Mouse (Mus musculus): Measurements from ENCODE around the gene Abcg3. TPM values are rescaled to one million over a fixed set of nuclear protein-coding genes. Genes with fewer than 3 reads are reported as not detected.
"Not testable (repeated sequence)": the region's sequence is repeated elsewhere in the genome, so short reads cannot be mapped to it uniquely, and the experiment has no call there.

The Abcg3 gene
- polyA plus RNA-seq (2012; rRNA removed) = 0.53 and 0.69 TPM in 2 replicates

DNA sequence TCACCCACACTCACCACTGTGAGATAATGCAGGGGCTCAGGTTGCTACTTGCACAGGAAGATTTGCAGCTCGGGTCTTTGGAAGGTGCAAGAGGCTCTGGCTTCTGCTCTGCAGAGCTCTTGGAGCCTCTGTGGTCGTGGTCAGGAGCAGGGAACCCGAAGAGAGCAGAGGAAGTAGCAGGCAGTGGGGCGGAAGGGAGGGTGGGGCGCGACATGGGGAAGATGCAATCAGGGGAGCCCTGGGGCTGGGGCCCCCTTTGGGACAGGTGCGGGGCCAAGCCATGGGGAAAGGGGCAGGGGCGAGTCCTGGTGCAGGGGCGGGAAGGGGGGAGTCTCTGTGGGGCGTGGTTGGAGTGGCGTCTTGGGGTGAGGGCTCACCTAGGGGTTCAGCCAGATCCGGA lies at the start of gene Abcg3:
TSS of gene Abcg3 (minus strand) at position 184 of the 400 bp plus-strand sequence.
- no peak for DNase-seq (ENCODE audit: low read depth)

GRCm38 (mm10) chr5:105012551-105012950 lies 30.0 kb upstream of the Abcg3 start:
- DNase-seq (ENCODE audit: low read depth) = no peak

DNA sequence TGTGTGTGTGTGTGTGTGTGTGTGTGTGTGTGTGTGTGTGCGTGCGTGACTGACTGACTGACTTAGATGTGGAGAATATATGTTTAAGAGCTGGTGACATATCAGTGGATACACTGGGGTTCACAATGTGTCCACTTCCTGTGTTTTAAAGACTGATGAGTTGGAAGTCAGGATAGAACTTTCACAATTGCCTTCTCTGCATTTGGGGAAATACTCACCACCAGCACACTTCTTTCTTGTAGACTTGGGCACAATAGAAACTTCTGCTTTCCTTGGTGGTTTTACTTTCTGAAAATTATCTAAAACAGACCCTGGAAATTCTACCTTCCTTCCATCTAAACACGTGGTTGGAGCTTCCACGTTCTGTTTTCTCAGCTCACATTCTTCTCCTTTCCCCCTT lies 29.1 kb upstream of the Abcg3 start:
- DNase-seq (ENCODE audit: low read depth) = no peak

- DNase-seq (ENCODE audit: low read depth) = no peak
Observed at GRCm38 (mm10) chr5:105010376-105010775, 27.9 kb upstream of the Abcg3 start.

DNA sequence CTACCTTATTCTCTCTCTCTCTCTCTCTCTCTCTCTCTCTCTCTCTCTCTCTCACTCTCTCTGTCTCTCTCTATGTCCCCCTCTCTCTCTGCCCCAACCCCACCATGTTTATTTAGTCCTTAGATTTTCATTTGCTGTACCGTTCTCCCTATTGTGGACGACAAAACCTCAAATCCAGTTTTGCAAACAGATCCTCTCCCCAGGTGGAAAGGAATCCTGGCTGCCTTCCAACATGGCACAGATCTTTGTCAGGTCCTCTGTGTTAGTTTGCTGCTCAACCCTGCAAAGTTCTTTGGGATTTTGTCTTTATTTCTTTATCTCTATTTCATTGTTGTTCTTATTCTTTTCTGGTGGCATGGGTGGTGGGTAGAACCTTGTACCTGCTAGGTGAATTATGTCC lies 6.9 kb upstream of the Abcg3 start:
- DNase-seq (ENCODE audit: low read depth) = no peak

DNA sequence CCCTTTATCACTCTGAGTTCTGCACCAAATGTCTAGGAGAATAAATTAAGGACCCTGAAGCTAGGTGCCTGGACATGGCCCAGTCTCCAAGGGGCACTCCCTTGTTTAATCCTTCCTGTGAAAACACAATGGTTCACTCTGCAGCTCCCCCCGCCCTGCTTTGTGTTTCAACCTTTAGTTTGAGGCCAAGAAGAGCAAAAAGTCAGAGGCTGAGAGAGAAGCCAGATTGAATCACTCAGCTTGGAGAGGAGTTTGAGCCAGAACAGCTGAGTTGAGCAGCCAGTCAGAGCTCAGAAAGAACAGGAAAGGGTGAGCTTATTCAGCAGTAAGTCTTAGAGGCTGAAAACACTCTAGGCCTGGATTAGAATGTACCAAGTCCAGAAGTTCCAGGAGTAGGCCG lies 5.5 kb upstream of the Abcg3 start:
- DNase-seq (ENCODE audit: low read depth) = no peak

DNA sequence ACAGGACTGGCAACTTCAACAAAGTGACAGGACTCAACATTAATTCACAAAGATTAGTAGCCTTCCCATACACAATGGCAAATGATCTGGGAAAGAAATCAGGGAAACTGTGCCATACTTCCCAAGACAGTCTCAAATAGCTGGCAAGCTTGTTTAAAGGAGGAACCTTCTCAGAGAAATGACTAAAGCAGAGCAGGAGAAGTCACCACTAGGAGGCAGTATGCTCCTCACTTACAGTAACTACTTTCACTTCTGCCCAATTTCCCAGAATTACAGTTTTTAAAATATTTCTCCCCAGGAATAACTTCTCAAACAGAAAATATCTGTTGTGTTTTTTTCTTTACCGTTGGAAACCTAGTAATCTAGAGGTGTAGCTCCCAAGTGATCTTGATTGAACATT lies 4.2 kb upstream of the Abcg3 start:
- no peak for DNase-seq (ENCODE audit: low read depth)

DNA sequence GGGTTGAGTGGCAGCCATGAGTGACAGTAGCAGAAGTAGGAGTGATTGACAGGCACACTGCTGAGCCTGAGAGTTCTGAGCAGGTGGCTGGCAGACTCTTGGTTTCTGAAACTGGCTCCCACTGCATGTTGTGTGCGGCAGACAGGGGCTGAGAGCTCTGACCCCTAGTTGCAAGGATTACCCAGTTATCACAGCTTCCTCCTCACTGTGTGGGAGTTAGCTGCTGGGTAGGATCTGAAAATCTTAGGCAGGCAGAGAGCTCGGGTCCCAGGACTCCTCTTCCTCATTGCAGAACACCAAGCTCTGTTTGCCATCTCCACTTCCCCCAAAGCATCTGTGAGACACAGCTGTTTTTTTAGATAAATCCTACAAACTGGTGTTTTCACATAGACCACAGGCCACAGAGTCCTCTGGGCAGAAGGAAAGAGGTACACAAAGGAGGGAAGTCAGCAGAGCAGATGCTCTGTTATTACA lies 3.4 kb downstream of the Abcg3 start:
- DNase-seq (ENCODE audit: low read depth) = no peak

DNA sequence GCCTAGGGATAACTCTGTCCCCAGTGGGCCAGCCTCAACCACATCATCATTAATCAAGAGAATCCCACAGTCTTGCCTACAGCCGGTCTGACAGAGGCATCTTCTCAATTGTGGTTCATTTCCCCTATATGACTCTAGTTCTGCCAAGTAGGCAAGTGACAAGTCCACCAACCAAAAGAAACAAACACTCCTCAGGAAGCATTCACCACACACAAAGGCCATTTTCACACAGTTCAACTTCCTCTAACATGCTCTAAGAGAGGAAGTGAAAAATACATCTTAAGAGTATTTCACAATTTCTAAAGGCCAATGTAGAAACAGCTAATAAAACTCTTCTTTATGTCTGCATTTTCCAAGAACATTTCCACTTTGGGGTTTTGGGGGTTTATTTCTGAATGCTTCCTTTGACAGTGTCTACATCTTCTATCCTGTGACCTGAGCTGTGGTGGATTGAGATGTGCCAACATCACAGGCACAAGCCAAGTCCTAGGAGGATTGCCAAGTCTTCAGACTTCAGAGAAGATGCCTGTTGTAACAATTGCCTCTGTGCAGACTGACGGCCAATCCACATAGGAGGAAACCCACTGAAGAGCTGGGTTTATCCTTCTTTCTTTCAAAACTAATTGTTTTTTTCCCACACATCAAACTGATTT lies 24.3 kb downstream of the Abcg3 start:
- DNase-seq (ENCODE audit: low read depth) = no peak

DNA sequence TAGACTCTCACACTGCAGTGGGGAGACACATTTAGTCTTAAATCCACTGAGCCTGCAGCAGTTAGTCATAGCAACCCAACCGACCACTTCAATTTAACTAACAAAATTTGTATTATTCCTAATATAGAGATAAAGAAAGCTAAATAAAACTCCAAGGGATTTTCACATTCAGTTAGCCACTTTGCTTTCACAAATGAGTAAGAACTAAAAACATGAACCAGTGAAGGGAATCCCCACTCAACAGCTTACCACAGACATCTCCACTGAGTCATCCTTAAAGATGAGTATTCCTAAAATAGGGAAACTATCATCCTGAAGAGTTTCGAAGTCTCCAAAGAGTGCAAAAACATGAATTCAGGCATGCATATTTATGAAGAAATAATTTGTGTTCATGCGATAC lies 27.3 kb downstream of the Abcg3 start:
- DNase-seq (ENCODE audit: low read depth) = no peak

- DNase-seq (ENCODE audit: low read depth) = no peak
Observed at GRCm38 (mm10) chr5:104946951-104947350, 35.6 kb downstream of the Abcg3 start.

DNA sequence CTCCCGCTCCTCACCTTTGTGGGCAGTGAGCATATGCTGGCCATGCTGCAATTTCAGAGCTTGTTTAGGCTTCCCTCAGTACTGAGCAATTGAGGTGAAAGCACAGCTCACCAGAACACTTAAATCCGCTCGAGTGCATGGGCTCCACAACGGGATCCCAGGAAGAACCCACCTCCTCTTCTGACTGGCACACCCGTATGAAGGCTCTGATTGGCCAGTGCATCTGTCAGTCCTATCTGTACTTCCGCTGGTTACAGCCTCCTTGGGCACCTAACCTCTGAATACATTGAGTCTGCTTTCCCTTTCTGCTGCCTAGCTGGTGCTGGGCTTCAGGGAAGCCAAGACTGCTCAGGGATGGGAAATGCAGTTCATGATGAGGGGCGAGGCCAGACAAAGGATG lies 48.4 kb downstream of the Abcg3 start:
- DNase-seq (ENCODE audit: low read depth) = no peak

- not testable (repeated sequence) for DNase-seq (ENCODE audit: low read depth)
Observed at GRCm38 (mm10) chr5:104906556-104906955, 76.0 kb downstream of the Abcg3 start.

Other genes starting within 250 kb of the Abcg3 start
- gene Zfp951, start 122.6 kb downstream of the Abcg3 start, polyA plus RNA-seq (2012; rRNA removed) = 0.95 and 1.3 TPM in 2 replicates
- gene Gbp9, start 156.8 kb upstream of the Abcg3 start, polyA plus RNA-seq (2012; rRNA removed) = 6.2 and 6.9 TPM in 2 replicates
- gene Gbp8, start 156.8 kb upstream of the Abcg3 start, polyA plus RNA-seq (2012; rRNA removed) = 0.51 and 0.71 TPM in 2 replicates
- gene Gbp4, start 156.9 kb upstream of the Abcg3 start, polyA plus RNA-seq (2012; rRNA removed) = 7.4 and 11.8 TPM in 2 replicates

All from gonadal fat pad, adult 2 months (tissue).